Mouse (Mus musculus) heart, embryonic 10.5 days (tissue): ENCODE measurements at regions not wholly inside any gene's neighbourhood (a gene's known extent, or its start where the extent isn't known, plus 50 kb on each side); places are given as distances from the start of the nearest gene placed in this dataset.

Experiments used
- DNase-seq: peaks from one replicate; pipeline ENCODE4 v3.0.0-alpha.2; 2017; ENCODE audit warnings: low spot score
- H3K27ac ChIP-seq: fragments of 300-500 bp; sonication (generic); 2 replicates; pipeline ENCODE4 v1.5.1; 2016; ENCODE audit warnings: mild to moderate bottlenecking
- H3K27me3 ChIP-seq: fragments of 300-500 bp; sonication (generic); 2 replicates; pipeline ENCODE4 v1.6.1; 2016; ENCODE audit warnings: mild to moderate bottlenecking; ENCODE audit not compliant: poor library complexity, insufficient read depth, severe bottlenecking
- H3K36me3 ChIP-seq: fragments of 300-500 bp; sonication (generic); 2 replicates; pipeline ENCODE4 v1.6.1; 2016; ENCODE audit warnings: mild to moderate bottlenecking, moderate library complexity
- H3K4me1 ChIP-seq: fragments of 300-500 bp; sonication (generic); 2 replicates; pipeline ENCODE4 v1.6.1; 2016; ENCODE audit warnings: mild to moderate bottlenecking
- H3K4me3 ChIP-seq: fragments of 300-500 bp; sonication (generic); 2 replicates; pipeline ENCODE4 v1.5.1; 2016; ENCODE audit warnings: mild to moderate bottlenecking, moderate library complexity
- H3K9me3 ChIP-seq: fragments of 300-500 bp; sonication (generic); 2 replicates; pipeline ENCODE4 v1.6.1; 2016; ENCODE audit warnings: mild to moderate bottlenecking, moderate library complexity
- WGBS: fragments of 180-500 bp; shearing (Covaris S2); methylation state at CpG from one replicate; pipeline ENCODE4 v1.1.7; 2016; 5-methylcytosine and 5-hydroxymethylcytosine counted together

- Histone ChIP-seq H3K27me3 (no peaks in the 10 kb centered on the region), H3K27ac (no peak overlapping the region), H3K4me1 (no peaks in the 10 kb centered on the region), H3K36me3 (no peaks in the 10 kb centered on the region), H3K9me3 (no peaks in the 10 kb centered on the region), H3K4me3 (no peak overlapping the region)
- WGBS: 80% methylated on average over 3 of the region's 3 CpGs
- DNase-seq: no peak
These were observed 377.2 kb downstream of the Lpin1 start for GRCm38 (mm10) chr12:16233559-16233958.

GRCm38 (mm10) chr12:16232828-16233227 is 377.9 kb downstream of the Lpin1 start:
- Histone ChIP-seq H3K27ac (no peak overlapping the region), H3K4me1 (no peaks in the 10 kb centered on the region), H3K27me3 (no peaks in the 10 kb centered on the region), H3K9me3 (no peaks in the 10 kb centered on the region), H3K4me3 (no peak overlapping the region), H3K36me3 (no peaks in the 10 kb centered on the region)
- WGBS: 82% methylated on average over 8 of the region's 8 CpGs
- no peak for DNase-seq

GRCm38 (mm10) chr12:16232051-16232450 is 378.7 kb downstream of the Lpin1 start:
- 64% methylated on average over 2 of the region's 2 CpGs for WGBS
- no peaks in the 10 kb centered on the region for H3K4me1 ChIP-seq
- no peak overlapping the region for H3K27ac ChIP-seq
- H3K9me3 ChIP-seq: no peaks in the 10 kb centered on the region
- no peak for DNase-seq
- no peak overlapping the region for H3K4me3 ChIP-seq
- no peaks in the 10 kb centered on the region for H3K27me3 ChIP-seq
- H3K36me3 ChIP-seq: no peaks in the 10 kb centered on the region

- Histone ChIP-seq H3K36me3 (no peaks in the 10 kb centered on the region), H3K4me3 (no peak overlapping the region), H3K27me3 (no peaks in the 10 kb centered on the region), H3K4me1 (no peaks in the 10 kb centered on the region), H3K27ac (no peak overlapping the region), H3K9me3 (no peaks in the 10 kb centered on the region)
- DNase-seq: no peak
- WGBS: 66% methylated on average over 2 of the region's 2 CpGs
These were observed 379.7 kb downstream of the Lpin1 start for GRCm38 (mm10) chr12:16231093-16231492.

GRCm38 (mm10) chr12:16225428-16225827 is 385.3 kb downstream of the Lpin1 start:
- Histone ChIP-seq H3K9me3 (no peaks in the 10 kb centered on the region), H3K4me1 (peaks cover 3% of the 10 kb centered on the region; the same call in 1 of the 2 replicates), H3K27ac (no peak overlapping the region), H3K4me3 (no peak overlapping the region), H3K27me3 (no peaks in the 10 kb centered on the region), H3K36me3 (no peaks in the 10 kb centered on the region)
- WGBS: 81% methylated on average over 2 of the region's 2 CpGs
- DNase-seq: no peak

GRCm38 (mm10) chr12:16222836-16223450 is 387.8 kb downstream of the Lpin1 start:
- no peak for DNase-seq
- Histone ChIP-seq H3K27me3 (no peaks in the 10 kb centered on the region), H3K4me1 (peaks cover 3% of the 10 kb centered on the region; the same call in 1 of the 2 replicates), H3K27ac (no peak overlapping the region), H3K4me3 (no peak overlapping the region), H3K36me3 (no peaks in the 10 kb centered on the region), H3K9me3 (no peaks in the 10 kb centered on the region)
- WGBS: 61% methylated on average over 9 of the region's 9 CpGs

- Histone ChIP-seq H3K36me3 (no peaks in the 10 kb centered on the region), H3K27ac (no peak overlapping the region), H3K9me3 (no peaks in the 10 kb centered on the region), H3K27me3 (no peaks in the 10 kb centered on the region), H3K4me1 (peaks cover 3% of the 10 kb centered on the region; the same call in 1 of the 2 replicates), H3K4me3 (no peak overlapping the region)
- DNase-seq: no peak
These were observed 388.6 kb downstream of the Lpin1 start for GRCm38 (mm10) chr12:16222205-16222604.

- H3K27me3 ChIP-seq: no peaks in the 10 kb centered on the region
- H3K9me3 ChIP-seq: no peaks in the 10 kb centered on the region
- 90% methylated on average over 1 of the region's 1 CpGs for WGBS
- DNase-seq: no peak
- no peak overlapping the region for H3K27ac ChIP-seq
- H3K4me1 ChIP-seq: peaks cover 3% of the 10 kb centered on the region; the same call in 1 of the 2 replicates
- no peaks in the 10 kb centered on the region for H3K36me3 ChIP-seq
- H3K4me3 ChIP-seq: no peak overlapping the region
These were observed 389.6 kb downstream of the Lpin1 start for GRCm38 (mm10) chr12:16221142-16221541.

GRCm38 (mm10) chr12:16220561-16220960 is 390.2 kb downstream of the Lpin1 start:
- no peaks in the 10 kb centered on the region for H3K27me3 ChIP-seq
- no peak overlapping the region for H3K27ac ChIP-seq
- H3K9me3 ChIP-seq: no peaks in the 10 kb centered on the region
- DNase-seq: no peak
- WGBS: 94% methylated on average over 3 of the region's 3 CpGs
- H3K4me3 ChIP-seq: no peak overlapping the region
- H3K4me1 ChIP-seq: peaks cover 3% of the 10 kb centered on the region; the same call in 1 of the 2 replicates
- H3K36me3 ChIP-seq: no peaks in the 10 kb centered on the region

GRCm38 (mm10) chr12:16218906-16219305 is 391.9 kb downstream of the Lpin1 start:
- H3K9me3 ChIP-seq: no peaks in the 10 kb centered on the region
- H3K4me3 ChIP-seq: no peak overlapping the region
- H3K27ac ChIP-seq: no peak overlapping the region
- peaks cover 3% of the 10 kb centered on the region; the same call in 1 of the 2 replicates for H3K4me1 ChIP-seq
- no peaks in the 10 kb centered on the region for H3K36me3 ChIP-seq
- no peak for DNase-seq
- 87% methylated on average over 4 of the region's 4 CpGs for WGBS
- H3K27me3 ChIP-seq: no peaks in the 10 kb centered on the region

GRCm38 (mm10) chr12:16210553-16210952 is 393.8 kb upstream of the Trib2 start:
- DNase-seq: no peak

GRCm38 (mm10) chr12:16210111-16210510 is 393.4 kb upstream of the Trib2 start:
- no peaks in the 10 kb centered on the region for H3K36me3 ChIP-seq
- no peak overlapping the region for H3K4me3 ChIP-seq
- DNase-seq: no peak
- H3K9me3 ChIP-seq: no peaks in the 10 kb centered on the region
- no peak overlapping the region for H3K27ac ChIP-seq
- WGBS: 45% methylated on average over 2 of the region's 2 CpGs
- H3K27me3 ChIP-seq: no peaks in the 10 kb centered on the region
- H3K4me1 ChIP-seq: peaks cover 11% of the 10 kb centered on the region; the same call in 1 of the 2 replicates

More at GRCm38 (mm10) chr12:16210553-16210952, 393.8 kb upstream of the Trib2 start:
- no peaks in the 10 kb centered on the region for H3K9me3 ChIP-seq
- 19% methylated on average over 4 of the region's 4 CpGs for WGBS
- no peak overlapping the region for H3K4me3 ChIP-seq
- H3K27me3 ChIP-seq: no peaks in the 10 kb centered on the region
- H3K27ac ChIP-seq: no peak overlapping the region
- peaks cover 11% of the 10 kb centered on the region; the same call in 1 of the 2 replicates for H3K4me1 ChIP-seq
- H3K36me3 ChIP-seq: no peaks in the 10 kb centered on the region

- 74% methylated on average over 4 of the region's 4 CpGs for WGBS
- Histone ChIP-seq H3K4me1 (no peaks in the 10 kb centered on the region), H3K9me3 (no peaks in the 10 kb centered on the region), H3K27me3 (no peaks in the 10 kb centered on the region), H3K4me3 (no peak overlapping the region), H3K36me3 (no peaks in the 10 kb centered on the region), H3K27ac (no peak overlapping the region)
- no peak for DNase-seq
These were observed 388.2 kb upstream of the Trib2 start for GRCm38 (mm10) chr12:16204941-16205340.

- H3K36me3 ChIP-seq: no peaks in the 10 kb centered on the region
- H3K9me3 ChIP-seq: no peaks in the 10 kb centered on the region
- 90% methylated on average over 2 of the region's 2 CpGs for WGBS
- H3K27ac ChIP-seq: no peak overlapping the region
- no peak overlapping the region for H3K4me3 ChIP-seq
- no peak for DNase-seq
- no peaks in the 10 kb centered on the region for H3K4me1 ChIP-seq
- no peaks in the 10 kb centered on the region for H3K27me3 ChIP-seq
These were observed 380.2 kb upstream of the Trib2 start for GRCm38 (mm10) chr12:16196917-16197316.
